Mouse (Mus musculus) small intestine, adult 2 months (tissue): ENCODE data around the gene Acad8.

Experiments
- CTCF ChIP-seq: fragments of 200-500 bp; IDR thresholded peaks from 2 replicates; pipeline ENCODE4 v1.5.1; 2012; ENCODE audit warnings: low read depth, mild to moderate bottlenecking, control low read depth, inconsistent platforms, low read length, moderate library complexity, mixed read lengths; ENCODE audit not compliant: insufficient replicate concordance, insufficient read length; ENCODE audit errors: extremely low read depth
- POLR2A ChIP-seq: fragments of 200-500 bp; IDR thresholded peaks from 2 replicates; pipeline ENCODE4 v1.6.1; 2012; ENCODE audit warnings: low read depth, mild to moderate bottlenecking, control low read depth, inconsistent platforms, low read length, moderate library complexity

DNA sequence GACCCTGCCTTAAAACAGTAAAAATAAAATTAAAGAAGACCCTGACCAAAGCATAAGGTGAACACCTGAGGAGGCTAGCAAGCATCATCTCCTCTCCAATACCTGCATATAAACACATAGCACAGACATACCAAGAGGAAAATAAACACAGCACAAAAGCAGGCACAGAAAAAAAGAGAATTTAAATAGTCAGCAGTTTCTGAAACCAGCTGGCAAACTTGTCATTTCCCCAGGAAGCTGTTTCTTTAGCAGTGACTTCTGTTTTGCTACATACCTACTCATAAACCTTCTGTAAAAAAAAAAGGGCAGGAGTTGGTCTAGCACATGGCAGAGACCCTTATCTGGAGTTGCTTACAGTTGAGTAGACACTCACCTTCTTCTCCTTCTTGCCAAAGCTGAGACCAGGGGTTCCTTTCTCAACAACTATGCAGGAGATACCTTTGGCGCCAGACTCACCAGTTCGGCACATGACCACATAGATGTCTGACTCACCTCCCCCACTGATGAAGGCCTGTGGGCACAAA, 14.2 kb downstream of the Acad8 start:
- no peak for TF ChIP-seq CTCF
- TF ChIP-seq POLR2A: no peak
